Mouse (Mus musculus) ES-Bruce4 (cell line): Measurements from ENCODE around the gene Jsrp1.

ENCODE experiments used
- CTCF ChIP-seq: IDR thresholded peaks from one replicate; pipeline ENCODE4 v1.8.1; 2011; ENCODE audit warnings: low read depth, low read length
- EP300 ChIP-seq: IDR thresholded peaks from 2 replicates; pipeline ENCODE4 v1.6.1; 2011; ENCODE audit warnings: low read depth, low read length; ENCODE audit not compliant: insufficient read depth
- POLR2A ChIP-seq: IDR thresholded peaks from one replicate; pipeline ENCODE4 v1.8.1; 2011; ENCODE audit warnings: low read length; ENCODE audit not compliant: insufficient read depth

DNA sequence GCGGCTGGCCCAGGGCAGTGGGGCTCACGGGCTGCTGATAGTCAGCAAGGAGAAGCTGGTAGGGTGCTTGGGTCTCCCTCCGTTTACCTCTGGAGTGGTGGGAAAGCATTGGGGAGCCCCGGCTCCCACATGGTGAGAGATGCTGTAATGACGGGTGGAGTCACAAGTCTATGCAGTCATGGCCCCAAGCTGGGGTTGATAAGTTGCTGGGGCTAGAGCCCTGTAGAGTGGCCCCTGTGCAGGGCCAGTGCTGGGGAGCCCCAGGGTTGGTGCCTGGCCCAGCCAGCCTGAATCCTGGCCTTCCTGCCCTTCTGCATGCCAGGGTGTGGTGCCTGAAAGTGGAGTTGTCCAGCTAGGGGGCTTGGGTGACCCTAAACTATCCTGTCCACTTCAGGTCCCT lies 49.0 kb upstream of the Jsrp1 start:
- TF ChIP-seq POLR2A = no peak
- no peak for TF ChIP-seq CTCF
- TF ChIP-seq EP300 = no peak
